9 mouse cellular contexts compared by ENCODE assay signal in the genomic region with DNA sequence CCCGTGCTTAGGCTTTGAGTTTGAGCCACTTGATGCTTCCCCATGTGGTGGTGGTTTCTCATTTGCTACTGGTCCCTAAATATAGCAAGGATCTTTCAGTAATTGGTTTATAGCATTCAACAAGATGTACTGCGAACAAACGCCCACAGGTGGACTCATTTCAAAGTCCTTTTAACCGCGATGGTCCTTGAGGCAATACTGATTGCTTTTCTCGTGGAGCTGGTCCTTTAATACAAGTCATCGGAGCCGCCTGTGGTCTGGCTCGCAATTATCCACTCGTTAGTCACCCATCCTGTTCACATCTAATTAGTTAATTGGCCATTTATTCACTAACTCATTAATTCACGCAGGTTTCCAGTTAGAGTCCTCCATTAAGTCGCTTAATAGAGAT. TPM values are rescaled to one million over a fixed set of nuclear protein-coding genes. Genes with fewer than 3 reads are reported as not detected.
A peak's percentile ranks its signal among the peaks of the same experiment; 100 is the strongest.
DNase-seq lines count a peak whose midpoint lies in the region; ATAC-seq lines count a peak whose summit lies in the region.
"Had no signal": no experiment of that assay in that cellular context is flagged by ENCODE, and none has a peak within 500 bp of the region (broad histone marks: within the 10 kb centered on the region; RNA-seq: fewer than 3 reads in every experiment).

No protein-coding gene starts in this region.

- DNase-seq in heart, embryonic 10.5 days (ENCODE audit: low spot score): no peak
- DNase-seq in heart, postnatal 14 days: no peak
- peak; percentile 85 for DNase-seq in retina, postnatal 1 day
- no peak for DNase-seq in retina, embryonic 14.5 days (ENCODE audit: low spot score)
- no peak for DNase-seq in limb, embryonic 11.5 days (ENCODE audit: low spot score)
- DNase-seq in spleen, adult 12 weeks (ENCODE audit: low spot score): no peak
- no peak for DNase-seq in thymus, adult 18-20 months
- DNase-seq: lung, adult 2 months had no signal

- peaks cover 6% of the 10 kb centered on the region for H3K4me1 ChIP-seq in heart, embryonic 10.5 days
- H3K4me1 ChIP-seq in limb, embryonic 11.5 days (ENCODE audit: control insufficient read depth, insufficient read depth, low read length): 0 out of 2 replicates have a peak, but pooled peaks cover 3% of the 10 kb centered on the region

- intact Hi-C loops in heart, postnatal 14 days (cut with DNase I): no loop called here

- H3K27me3 ChIP-seq in heart, embryonic 10.5 days (ENCODE audit: insufficient read depth, poor library complexity, severe bottlenecking): peaks cover 56% of the 10 kb centered on the region
- H3K27me3 ChIP-seq in limb, embryonic 11.5 days (ENCODE audit: control insufficient read depth, insufficient read depth, low read length): peaks cover 19% of the 10 kb centered on the region

- no peaks in the 10 kb centered on the region for H3K9me3 ChIP-seq in heart, embryonic 10.5 days
- H3K9me3 ChIP-seq in limb, embryonic 11.5 days (ENCODE audit: control insufficient read depth, low read length): no peaks in the 10 kb centered on the region

- no peak for ATAC-seq in limb, embryonic 11.5 days (ENCODE audit: insufficient number of reproducible peaks, low FRiP score, low TSS enrichment, low read depth)
- ATAC-seq in frontal cortex, adult (ENCODE audit: low TSS enrichment): no peak

- no peak overlapping the region for H3K27ac ChIP-seq in heart, embryonic 10.5 days
- H3K27ac ChIP-seq in limb, embryonic 11.5 days (replicated peaks; ENCODE audit: low read depth, low read length): no peak overlapping the region

- H3K4me3 ChIP-seq in heart, embryonic 10.5 days: peak overlapping the region; percentile 67
- H3K4me3 ChIP-seq in limb, embryonic 11.5 days (ENCODE audit: low read depth, low read length): peak overlapping the region; percentile 46; the same call in 1 of the 2 replicates

- H3K4me2 ChIP-seq in limb, embryonic 11.5 days (ENCODE audit: low read depth, severe bottlenecking): no peak overlapping the region

- 60% methylated on average over 12 of the region's 12 CpGs for WGBS in heart, embryonic 10.5 days
- WGBS in limb, embryonic 11.5 days: 43% methylated on average over 12 of the region's 12 CpGs

- H3K9ac ChIP-seq in limb, embryonic 11.5 days (ENCODE audit: low read length): no peak overlapping the region; the same call in 1 of the 2 replicates

- H3K36me3 ChIP-seq in heart, embryonic 10.5 days: no peaks in the 10 kb centered on the region
- no peaks in the 10 kb centered on the region for H3K36me3 ChIP-seq in limb, embryonic 11.5 days (ENCODE audit: control insufficient read depth, insufficient read depth, low read length)

RNA-seq across cellular contexts. Expression of a gene that starts 0.6 kb away (rescaled TPM):
- polyA plus RNA-seq in heart, embryonic 10.5 days (2016; fragmentation: Nextera tagmentation; extraction: Ambion mirVana): 0.32 and 0.33 TPM in 2 replicates
- not detected for total RNA-seq in heart, postnatal 14 days (2021)
- 2.4 and 3.0 TPM in 2 replicates for polyA plus RNA-seq in limb, embryonic 11.5 days (2014; fragmentation: Nextera tagmentation; extraction: Ambion mirVana)
- polyA plus RNA-seq: lung, adult 2 months had no signal

RNA-seq across cellular contexts. Expression of a gene that starts 32.6 kb away (rescaled TPM):
- 20.8 and 24.1 TPM in 2 replicates for polyA plus RNA-seq in heart, embryonic 10.5 days (2016; fragmentation: Nextera tagmentation; extraction: Ambion mirVana)
- 10 to 100 TPM; 10.8 to 10.9 TPM for total RNA-seq in heart, postnatal 14 days (2021)
- polyA plus RNA-seq in limb, embryonic 11.5 days (2014; fragmentation: Nextera tagmentation; extraction: Ambion mirVana): 19.2 and 22.2 TPM in 2 replicates

RNA-seq across cellular contexts. Expression of a gene that starts 59.4 kb away (rescaled TPM):
- polyA plus RNA-seq in heart, embryonic 10.5 days (2016; fragmentation: Nextera tagmentation; extraction: Ambion mirVana): 13.8 and 15.8 TPM in 2 replicates
- 1 to 10 TPM; 5.1 TPM for total RNA-seq in heart, postnatal 14 days (2021)
- 13.5 and 15.9 TPM in 2 replicates for polyA plus RNA-seq in limb, embryonic 11.5 days (2014; fragmentation: Nextera tagmentation; extraction: Ambion mirVana)
- polyA plus RNA-seq: lung, adult 2 months had no signal
